Mouse (Mus musculus) thymus, adult 2 months (tissue): Measurements from ENCODE around the gene Cdca7l.

Experiments used
- CTCF ChIP-seq: fragments of 200-500 bp; IDR thresholded peaks from 2 replicates; pipeline ENCODE4 v1.5.1; 2012; ENCODE audit warnings: mild to moderate bottlenecking, control low read depth, low read length, moderate library complexity, borderline replicate concordance; ENCODE audit not compliant: control insufficient read depth, poor library complexity, insufficient read depth; ENCODE audit errors: extremely low read depth
- POLR2A ChIP-seq: fragments of 200-500 bp; IDR thresholded peaks from 2 replicates; pipeline ENCODE4 v1.6.1; 2012; ENCODE audit warnings: mild to moderate bottlenecking, low read length, control low read depth, moderate library complexity; ENCODE audit not compliant: control insufficient read depth, poor library complexity, insufficient read depth; ENCODE audit errors: extremely low read depth

DNA sequence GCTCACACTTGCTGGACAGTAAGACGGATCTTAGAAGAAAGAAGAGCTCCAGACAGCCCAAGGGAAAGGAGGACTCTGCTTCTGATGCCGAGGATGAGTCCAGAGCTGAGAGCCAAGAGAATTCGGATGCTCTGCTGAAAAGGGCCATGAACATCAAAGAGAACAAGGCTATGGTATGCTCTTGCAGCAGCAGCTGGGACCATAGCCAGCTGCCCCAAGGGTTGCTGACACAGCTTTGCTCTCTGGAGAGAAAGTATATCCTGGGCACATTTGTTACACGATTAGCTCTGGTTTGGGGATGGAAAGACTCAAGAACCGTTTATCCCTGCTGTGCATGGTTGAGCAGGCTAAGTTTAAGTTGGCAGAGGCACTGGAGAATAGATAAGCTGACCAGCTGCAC is 68.2 kb downstream of the Cdca7l start:
- TF ChIP-seq POLR2A (no peak), CTCF (no peak)
